Mouse (Mus musculus) left cerebral cortex, adult 2 months (tissue): ENCODE results near the gene Coil. TPM values are rescaled to one million over a fixed set of nuclear protein-coding genes. Genes with fewer than 3 reads are reported as not detected.

Source experiments
- DNase-seq, 2 experiments: peaks; one replicate each; pipeline ENCODE4 v3.0.0; 2021 to 2022; ENCODE audit warnings: low spot score in 2 of 2, mixed read lengths in 1 of 2; ENCODE audit errors: extremely low spot score in 1 of 2
- H3K27ac ChIP-seq: fragments of 200-600 bp; 2 replicates; pipeline ENCODE4 v1.8.1; 2022
- H3K4me3 ChIP-seq: fragments of 200-600 bp; 2 replicates; pipeline ENCODE4 v1.8.1; 2022
- CTCF ChIP-seq: fragments of 200-600 bp; IDR thresholded peaks from 2 replicates; pipeline ENCODE4 v1.8.1; 2022; ENCODE audit warnings: antibody characterized with exemption, mild to moderate bottlenecking, moderate library complexity
- intact Hi-C: fragments of 180-260 bp; cut with DNase I; formaldehyde crosslinking; loops from one replicate; pipeline ENCODE4 v1.15.1; 2025
- total RNA-seq, 2 experiments: library from RNA; stranded (reverse); gene quantifications; 2 replicates each; pipeline ENCODE4 v1.2.3; 2021

Coil gene
- total RNA-seq, 2 experiments from 2014 or later, result 19.4 to 19.5 TPM

DNA sequence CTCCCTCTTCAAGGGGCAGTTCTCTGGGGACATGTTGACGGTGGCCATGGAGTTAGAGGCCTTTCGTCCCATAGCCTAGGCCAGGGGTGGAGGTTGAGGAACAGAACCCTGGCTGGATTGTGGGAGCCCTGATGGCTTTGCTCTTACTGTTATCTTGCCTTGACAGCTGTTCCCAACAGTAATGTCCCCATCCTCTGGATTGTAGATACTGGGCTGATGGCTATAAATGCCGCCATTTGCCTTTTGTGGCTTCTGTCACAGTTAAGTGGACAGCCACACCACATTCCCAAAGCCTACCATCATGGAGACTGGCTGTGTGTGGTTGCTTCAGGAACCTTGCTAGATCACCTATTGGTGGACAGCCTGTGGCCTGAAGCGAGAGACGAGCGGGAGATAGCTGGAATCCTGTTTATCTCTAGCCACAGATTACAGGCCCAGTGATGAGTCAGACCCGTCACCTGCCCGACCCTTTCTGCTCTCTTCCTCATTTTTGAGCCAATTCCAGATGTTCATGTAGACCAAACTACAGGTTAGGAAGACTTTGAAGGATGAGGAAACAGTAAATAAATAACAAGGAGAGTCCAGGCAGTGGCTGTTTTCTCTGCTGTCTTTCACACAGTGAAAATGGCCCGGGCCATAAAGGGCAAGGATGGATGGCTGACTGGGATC, 47.6 kb downstream of the Coil start:
- Histone ChIP-seq H3K27ac (no peak overlapping the region), H3K4me3 (no peak overlapping the region)
- intact Hi-C loops, result no loop called here
- no peak for DNase-seq
- TF ChIP-seq CTCF, result no peak

DNA sequence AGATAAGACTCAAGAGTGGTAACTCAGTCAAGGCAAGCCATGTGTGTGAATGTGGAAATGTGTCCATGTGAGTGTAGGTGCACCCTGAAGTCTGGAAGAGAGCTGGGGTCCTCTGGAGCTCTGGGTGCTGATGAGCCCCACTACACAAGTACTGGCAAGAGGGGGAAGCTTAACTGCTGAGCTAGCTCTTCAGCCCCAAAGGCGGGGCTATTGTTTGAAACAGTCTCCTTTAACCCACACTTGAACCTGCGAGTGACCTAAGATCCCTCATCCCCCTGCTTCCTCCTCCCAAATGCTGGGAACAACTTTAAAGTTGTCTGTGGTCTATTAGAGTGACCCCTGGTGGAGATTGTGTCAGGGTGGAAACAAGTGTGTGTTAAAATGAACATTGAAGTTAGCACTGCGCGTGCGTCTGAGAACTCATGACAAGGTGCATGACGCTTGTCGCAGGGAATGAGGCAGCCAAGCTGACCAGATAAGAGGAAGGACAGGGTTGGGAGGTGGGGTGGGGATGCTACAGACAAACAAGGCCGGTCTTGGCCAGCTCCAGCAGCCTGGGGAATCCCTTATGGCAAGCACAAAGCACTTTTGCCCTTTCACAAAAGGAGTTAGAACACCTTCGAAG, 50.7 kb downstream of the Coil start:
- H3K27ac ChIP-seq, result no peak overlapping the region
- TF ChIP-seq CTCF, result peak; percentile 33; the same call in 1 of the 2 replicates
- no peak overlapping the region for H3K4me3 ChIP-seq
- no peak for DNase-seq
- intact Hi-C loops, result no loop called here

DNA sequence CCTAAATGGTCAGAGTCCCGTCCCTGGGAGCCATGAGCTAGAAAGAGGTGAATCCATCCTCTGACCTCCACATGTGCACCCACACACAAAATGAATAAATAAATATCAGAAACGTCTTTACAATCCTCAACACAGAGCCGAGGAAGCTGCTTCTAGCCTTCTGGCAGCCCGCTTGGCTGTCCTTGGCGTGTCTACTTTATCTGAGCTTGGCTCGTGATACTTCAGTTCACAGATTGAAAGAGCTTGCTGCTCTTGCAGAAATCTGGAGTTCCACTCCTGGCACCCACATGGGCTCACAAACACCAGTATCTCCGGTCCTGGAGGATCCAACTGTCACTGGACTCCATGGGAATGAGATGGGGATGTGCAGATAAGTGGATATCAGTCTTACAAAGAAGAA, 51.6 kb downstream of the Coil start:
- TF ChIP-seq CTCF, result no peak
- intact Hi-C loops, result no loop called here
- DNase-seq, result no peak

DNA sequence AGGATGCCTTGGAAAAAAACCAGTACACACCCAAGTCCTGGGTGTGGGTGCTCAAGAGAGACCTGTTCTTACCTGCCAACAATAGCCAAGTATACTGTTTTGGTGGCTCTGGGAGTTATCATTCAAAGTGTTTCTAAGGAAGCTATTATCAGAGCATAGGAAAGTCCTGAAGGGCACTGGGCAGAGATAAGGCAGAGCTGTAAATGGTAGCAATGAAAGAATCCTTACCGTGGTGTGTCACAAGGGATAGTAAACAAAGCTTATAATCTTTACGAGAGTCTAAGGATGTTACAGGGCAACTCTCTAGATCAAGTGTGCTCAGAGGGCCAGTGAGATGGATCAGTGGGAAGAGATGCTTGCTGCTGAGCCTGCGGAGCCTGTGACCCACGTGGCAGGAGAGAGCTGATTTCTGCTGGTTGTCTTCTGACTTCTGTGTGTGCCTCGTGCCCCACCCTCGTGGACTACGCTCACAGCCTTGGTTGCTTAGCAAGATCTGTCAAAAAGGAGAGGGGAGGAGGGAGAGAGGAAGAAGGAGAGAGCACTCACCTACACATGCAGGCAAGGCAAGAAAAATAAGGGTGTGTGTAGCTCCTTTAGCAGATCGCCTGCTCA, 52.2 kb downstream of the Coil start:
- no peak for TF ChIP-seq CTCF
- Histone ChIP-seq H3K4me3 (no peak overlapping the region), H3K27ac (no peak overlapping the region)
- DNase-seq, result peak in 1 of 2 experiments; percentile 16
- intact Hi-C loops, result no loop called here

More for the DNA sequence above, 51.6 kb downstream of the Coil start:
- no peak overlapping the region for H3K4me3 ChIP-seq
- no peak overlapping the region for H3K27ac ChIP-seq

DNA sequence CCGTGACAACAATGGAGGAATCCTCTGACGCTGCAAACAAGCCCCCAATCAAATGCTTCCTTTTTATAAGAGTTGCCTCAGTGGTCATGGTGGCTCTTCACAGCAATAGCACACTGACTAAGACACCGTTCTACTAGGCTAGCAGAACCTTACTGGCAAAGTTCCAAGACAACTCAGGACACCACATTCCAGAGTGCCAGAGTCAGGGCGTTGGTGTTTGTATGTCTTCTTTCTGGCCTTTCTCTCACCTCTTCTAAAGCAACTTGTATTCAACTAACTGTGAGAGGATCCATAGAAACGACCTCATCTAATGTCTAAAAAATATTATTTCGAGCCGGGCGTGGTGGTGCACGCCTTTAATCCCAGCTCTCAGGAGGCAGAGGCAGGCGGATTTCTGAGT, 53.4 kb downstream of the Coil start:
- Histone ChIP-seq H3K27ac (no peak overlapping the region), H3K4me3 (no peak overlapping the region)
- no peak for DNase-seq
- no peak for TF ChIP-seq CTCF
- intact Hi-C loops, result no loop called here

DNA sequence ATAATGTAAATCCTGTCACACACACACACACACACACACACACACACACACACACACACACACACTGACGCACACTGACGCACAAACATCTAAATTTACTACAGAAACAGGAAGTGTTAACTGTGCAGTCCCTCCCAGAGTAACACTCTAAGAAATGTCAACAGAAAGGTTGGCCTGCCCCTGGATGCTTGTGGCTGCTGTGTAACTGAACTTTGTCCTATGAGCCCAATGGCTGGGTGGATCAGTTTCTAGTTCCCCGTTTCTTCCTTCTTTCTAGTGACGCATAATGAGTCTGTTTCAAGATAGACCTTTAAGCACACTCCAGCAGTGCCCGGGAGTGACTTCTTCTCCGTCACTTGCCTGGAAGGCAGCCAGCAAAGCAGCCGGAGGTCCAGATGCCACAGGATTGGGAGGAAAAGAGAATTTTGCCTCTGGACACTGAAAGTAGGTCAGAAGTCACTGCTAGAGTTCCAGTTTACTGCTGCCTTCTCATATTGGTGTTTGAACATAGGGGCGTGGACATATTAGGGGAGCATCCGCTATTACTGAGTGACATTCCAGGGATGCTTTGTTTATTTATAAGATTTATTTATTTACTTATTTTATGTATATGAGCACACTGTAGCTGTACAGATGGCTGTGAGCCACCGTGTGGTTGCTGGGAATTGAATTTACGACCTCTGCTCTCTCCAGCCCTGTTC, 54.3 kb downstream of the Coil start:
- intact Hi-C loops, result no loop called here
- TF ChIP-seq CTCF, result no peak
- Histone ChIP-seq H3K27ac (no peak overlapping the region; the same call in 1 of the 2 replicates), H3K4me3 (no peak overlapping the region)
- no peak for DNase-seq

DNA sequence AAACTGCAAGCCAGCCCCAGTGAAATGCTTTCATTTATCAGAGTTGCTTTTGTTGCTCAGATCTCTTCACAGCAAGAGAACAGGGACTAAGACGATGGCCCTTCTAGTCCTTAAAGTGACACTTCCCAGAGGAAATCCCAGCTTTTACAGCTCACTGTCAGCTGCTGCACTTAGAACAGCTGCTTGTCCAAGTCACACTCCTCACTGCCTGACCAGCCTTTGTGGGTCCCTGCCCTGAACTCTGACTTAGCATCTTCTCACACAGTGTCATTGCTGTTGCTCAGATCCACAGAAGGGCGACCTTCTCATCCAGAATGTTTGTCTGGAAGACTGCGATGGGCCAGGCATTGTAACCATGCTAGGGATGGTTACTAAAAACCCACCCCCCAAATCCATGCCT, 55.6 kb downstream of the Coil start:
- intact Hi-C loops, result no loop called here
- no peak for DNase-seq
- Histone ChIP-seq H3K4me3 (no peak overlapping the region), H3K27ac (no peak overlapping the region)
- TF ChIP-seq CTCF, result no peak

DNA sequence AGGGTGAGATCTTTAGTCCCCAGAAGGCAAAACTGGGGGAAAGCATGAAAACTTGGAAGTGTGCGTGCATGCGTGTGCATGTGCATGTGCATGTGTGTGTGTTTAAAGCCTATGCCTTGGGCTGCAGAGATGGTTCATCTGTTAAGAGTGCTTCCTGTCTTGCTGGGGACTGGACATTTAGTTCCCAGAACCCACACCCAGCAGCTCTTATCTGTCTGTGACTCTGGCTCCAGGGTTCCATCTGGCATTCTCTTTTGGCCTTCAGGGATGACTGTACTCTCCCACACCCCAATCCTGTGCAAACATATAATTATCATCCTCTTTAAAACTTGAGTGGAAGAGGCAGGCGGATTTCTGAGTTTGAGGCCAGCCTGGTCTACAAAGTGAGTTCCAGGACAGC, 56.1 kb downstream of the Coil start:
- no peak for DNase-seq
- no peak for TF ChIP-seq CTCF
- no peak overlapping the region for H3K4me3 ChIP-seq
- no peak overlapping the region for H3K27ac ChIP-seq
- intact Hi-C loops, result no loop called here

DNA sequence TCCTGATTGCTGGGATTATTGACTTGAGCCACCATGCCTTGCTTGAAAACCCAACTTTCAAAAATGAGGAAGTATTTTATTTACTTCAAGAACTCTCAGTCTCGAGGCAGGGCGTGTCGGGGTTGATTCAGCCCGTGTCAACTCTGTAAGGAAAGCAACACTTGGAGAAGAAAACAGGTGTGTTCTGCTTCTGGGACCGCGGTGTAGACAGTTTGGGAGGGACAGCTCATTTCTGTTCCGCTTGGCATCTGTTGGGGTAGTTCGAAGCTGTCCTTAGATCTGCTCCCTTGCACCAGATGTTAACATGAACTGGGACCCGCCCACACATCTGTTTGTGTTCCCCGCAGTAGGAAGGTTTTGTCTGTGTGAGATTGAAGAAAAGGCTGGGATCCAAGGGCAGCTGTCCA, 57.9 kb downstream of the Coil start:
- no peak for TF ChIP-seq CTCF
- intact Hi-C loops, result no loop called here

DNA sequence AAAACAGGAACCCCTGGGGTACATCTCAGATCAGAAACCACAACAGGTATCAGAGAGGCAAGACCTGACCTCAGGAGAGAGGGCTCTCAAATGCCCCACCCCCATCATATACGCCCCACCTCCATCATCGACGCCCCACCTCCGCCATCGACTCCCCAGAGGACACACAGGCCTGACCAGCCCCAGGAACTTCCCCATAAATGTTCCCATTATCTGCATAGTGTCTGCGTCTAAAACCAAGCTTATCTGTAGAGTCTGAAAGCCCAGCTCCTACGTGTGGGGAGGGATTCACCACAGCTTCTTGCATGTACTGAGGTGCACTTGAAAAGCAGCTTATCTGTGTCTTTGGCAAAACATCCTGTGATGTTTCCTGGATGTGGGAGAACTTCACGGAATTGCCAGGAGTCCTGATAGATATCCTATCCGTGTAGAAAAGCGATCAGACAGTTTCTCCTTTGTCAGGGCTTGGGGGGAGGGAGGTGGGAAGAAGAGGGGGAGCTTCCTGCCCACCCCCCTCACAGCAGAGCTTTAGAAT, 58.9 kb downstream of the Coil start:
- intact Hi-C loops, result no loop called here
- H3K27ac ChIP-seq, result no peak overlapping the region
- no peak for TF ChIP-seq CTCF
- no peak overlapping the region for H3K4me3 ChIP-seq
- DNase-seq, result no peak

More for the DNA sequence above, 57.9 kb downstream of the Coil start:
- Histone ChIP-seq H3K4me3 (no peak overlapping the region), H3K27ac (no peak overlapping the region)
- no peak for DNase-seq

DNA sequence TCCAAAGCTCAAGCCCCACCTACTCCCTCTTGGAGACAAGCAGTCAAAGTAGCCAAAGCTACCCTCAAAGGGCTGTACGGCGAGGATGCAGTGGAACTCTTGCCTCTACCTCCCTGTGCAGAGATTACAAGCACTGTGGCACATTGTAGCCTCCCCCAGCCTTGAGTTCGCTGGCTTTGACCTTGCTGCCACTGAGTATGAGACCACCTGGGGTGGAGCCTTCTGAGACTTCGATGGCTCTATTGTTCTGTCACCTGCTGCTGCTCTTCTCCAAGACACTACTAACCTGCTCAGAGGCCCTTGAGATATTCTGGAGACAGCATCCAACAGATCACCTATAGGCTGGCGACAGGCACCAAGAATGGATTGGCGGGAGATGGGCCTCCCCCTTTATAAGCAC, 60.5 kb downstream of the Coil start:
- intact Hi-C loops, result no loop called here
- DNase-seq, result no peak
- Histone ChIP-seq H3K27ac (no peak overlapping the region), H3K4me3 (no peak overlapping the region)
- no peak for TF ChIP-seq CTCF

DNA sequence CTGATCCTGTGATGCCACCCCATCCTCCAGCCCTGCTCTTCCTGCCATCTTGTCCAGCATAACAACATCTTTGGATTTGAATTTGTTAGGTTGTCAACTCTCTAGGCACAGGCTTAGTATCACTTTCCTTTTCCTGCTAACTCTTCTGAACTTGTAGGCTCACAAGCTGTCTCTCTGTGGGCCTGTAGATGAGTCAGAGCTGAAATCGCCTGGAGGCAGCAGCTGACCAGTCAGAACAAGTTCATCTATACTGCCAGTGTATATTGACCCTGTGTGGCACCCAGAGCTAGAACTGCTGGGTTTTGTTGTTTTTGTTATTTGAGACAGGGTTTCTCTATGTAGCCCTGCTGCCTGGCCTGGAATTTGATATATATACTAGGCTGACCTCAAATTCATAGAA, 61.1 kb downstream of the Coil start:
- no peak for DNase-seq
- intact Hi-C loops, result no loop called here
- TF ChIP-seq CTCF, result no peak
- Histone ChIP-seq H3K4me3 (no peak overlapping the region), H3K27ac (no peak overlapping the region)
